Mouse (Mus musculus): ENCODE data around the gene Sema4a.

DNA sequence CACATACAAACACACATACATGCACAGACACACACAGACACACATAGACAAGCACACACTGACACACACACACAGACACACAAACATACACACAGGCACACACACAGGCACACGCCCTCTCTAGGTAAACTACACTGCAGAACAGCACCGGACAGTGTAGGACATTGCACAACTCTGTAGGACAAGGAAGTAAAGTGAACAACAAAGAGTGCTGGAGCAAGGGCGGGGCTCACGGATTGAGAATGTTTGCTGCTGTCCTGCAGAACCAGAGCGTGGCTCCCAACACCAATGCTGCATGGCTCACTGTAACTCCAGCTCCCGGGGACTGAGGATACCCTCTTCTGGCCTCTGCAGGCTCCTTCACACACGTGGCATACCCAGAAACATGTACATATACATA is 18.1 kb downstream of the Sema4a start:
- TF ChIP-seq POLR2A (IDR thresholded peaks at IDR 0.05; ENCODE audit: borderline replicate concordance, extremely low read depth, insufficient read depth, insufficient read length, poor library complexity, severe bottlenecking) (no peak), CTCF (IDR thresholded peaks at IDR 0.05; ENCODE audit: borderline replicate concordance, extremely low read depth, insufficient read depth, insufficient read length) (no peak)
